Mouse (Mus musculus): Measurements from ENCODE around the gene Cog8.

- no peak for TF ChIP-seq CTCF (IDR thresholded peaks at IDR 0.05; ENCODE audit: low read depth, low read length)
- TF ChIP-seq POLR2A (IDR thresholded peaks at IDR 0.05; ENCODE audit: borderline replicate concordance, low read depth, low read length): no peak
Measured at GRCm38 (mm10) chr8:107052046-107052445, 4.4 kb downstream of the Cog8 start.

Measured in bone marrow macrophage, adult 2 months (primary cell).